Mouse (Mus musculus) neutrophil, adult 5-6 weeks (primary cell): ENCODE results near the gene Gjd3. TPM values are rescaled to one million over a fixed set of nuclear protein-coding genes. Genes with fewer than 3 reads are reported as not detected.

ENCODE experiments used
- ATAC-seq: fragments of 151-379, 151-347 bp; 2 replicates; pipeline ENCODE4 v1.8.0; 2017; ENCODE audit warnings: mild to moderate bottlenecking, moderate TSS enrichment; ENCODE audit not compliant: insufficient number of reproducible peaks, poor library complexity, low FRiP score, severe bottlenecking; ENCODE audit errors: extremely low read depth
- total RNA-seq: library from RNA; stranded (forward); fragments of 200-1000 nt; gene quantifications from 2 replicates; pipeline ENCODE4 v1.2.3, GENCODE M21; 2017

Gene Gjd3
- total RNA-seq, 1 experiment from 2014 or later = not detected

DNA sequence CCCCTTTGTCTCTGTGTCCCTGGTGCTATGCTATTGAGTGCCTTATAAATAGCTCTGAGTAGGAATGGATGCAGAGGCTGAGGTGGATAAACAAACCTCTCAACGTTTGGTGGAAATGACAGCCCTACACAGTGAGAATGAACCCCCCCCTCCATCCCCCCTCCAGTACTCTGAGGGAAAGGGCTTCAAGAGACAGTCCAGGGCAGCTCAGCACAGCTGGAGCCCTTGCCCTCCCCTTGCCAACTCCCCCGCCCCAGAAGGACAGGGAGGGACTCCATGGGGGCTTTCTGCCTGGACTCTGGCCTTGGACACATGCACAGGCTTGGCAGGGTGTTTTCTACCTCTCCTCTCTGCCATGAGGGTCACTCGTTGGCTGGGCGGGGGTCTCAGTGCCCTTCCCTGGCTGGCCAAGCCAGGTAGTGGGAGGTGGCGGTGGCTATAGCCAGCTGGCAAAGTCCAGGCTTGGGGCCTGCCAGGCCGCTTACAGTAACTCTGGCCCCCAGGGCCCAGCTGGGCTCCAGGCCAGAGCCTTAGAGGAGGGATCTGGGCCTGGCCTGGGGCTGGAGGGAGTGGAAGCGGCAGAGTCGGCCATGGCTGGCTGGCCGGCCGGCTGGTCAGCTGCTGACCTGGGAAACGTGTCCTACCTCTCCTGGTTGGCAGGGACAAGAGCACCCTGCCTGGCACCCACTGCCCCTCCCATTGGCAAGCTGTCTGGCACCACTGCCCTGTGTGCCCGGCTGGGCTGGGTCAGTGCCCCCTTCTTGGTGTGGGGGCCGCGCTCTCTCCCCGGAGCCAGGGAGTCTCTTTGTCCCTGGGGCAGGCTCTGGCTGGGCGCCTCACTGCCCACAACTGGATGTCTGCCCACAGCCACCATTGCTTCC lies 31.6 kb downstream of the Gjd3 start:
- ATAC-seq = no peak

DNA sequence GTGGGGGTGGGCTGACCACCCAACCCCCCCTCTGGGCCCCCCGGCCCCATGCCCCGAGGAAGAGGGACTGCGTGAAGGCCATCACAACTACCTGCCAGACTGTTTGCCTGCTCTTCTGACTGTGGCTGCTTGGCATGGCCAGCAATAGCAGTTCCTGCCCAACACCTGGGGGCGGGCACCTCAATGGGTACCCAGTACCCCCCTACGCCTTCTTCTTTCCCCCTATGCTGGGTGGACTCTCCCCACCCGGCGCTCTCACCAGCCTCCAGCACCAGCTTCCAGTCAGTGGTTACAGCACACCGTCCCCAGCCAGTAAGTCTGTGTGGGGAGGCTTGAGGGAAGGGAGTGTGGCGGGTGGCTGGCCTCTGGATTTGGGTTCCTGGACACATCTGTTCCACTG lies 32.3 kb downstream of the Gjd3 start:
- no peak for ATAC-seq

DNA sequence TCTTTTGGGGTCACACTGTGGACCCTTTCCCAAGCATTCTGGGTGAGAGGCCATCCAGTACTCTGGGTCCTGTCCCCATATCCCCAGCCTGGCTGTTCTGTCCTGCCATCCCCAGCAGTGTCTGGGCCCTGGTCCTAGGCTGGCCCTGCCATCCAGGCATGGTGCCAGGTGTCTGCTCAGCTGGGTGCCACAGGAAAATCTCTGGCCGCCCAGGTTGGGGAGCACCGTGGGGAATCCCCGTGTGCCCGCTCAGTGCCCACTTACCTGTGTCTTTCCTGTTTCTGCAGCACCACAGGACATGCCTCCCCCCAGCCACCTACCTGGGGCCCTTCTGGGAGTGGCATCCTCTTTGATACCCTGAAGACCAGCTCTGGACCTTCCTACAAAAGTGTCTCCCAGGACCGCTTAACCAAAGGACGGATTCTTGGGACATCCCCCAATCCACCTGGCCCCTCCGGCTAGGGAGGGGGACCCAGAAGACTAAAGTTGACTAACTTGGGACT lies 32.8 kb downstream of the Gjd3 start:
- ATAC-seq = no peak

DNA sequence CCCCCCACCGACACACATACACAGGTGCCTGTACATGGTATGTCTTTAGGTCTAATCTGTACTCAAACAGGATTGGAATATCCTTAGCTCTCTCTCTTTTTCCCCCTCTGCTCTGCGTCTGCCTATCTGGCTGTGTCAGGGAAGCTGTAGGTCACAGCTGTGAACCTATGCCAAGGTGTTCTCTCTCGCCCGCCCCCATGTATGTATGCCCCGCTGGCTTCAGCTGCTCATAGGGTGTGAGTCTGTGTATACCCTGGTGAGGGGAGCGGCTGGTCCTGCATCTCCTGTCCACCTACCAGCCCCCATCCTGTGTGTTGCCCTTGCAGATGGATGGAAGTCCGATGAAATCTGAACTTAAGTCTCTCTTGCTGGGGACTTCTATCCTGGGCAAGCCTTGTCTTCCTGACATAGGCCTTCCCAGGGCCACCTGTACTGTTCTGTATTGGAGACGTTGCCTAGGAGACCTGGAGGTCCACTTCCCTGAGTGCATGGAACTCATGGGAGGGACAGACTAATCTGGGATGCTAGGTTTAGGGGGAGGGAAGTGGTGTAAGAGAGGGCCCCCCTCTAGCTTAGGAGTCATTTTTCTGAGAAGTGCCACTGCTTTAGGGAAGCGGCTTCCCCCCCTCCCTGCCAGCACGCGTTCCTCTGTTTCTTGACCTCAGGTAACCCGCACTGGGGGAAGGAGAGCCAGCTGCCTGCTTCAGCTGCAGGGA lies 33.4 kb downstream of the Gjd3 start:
- ATAC-seq = no peak

- peak; percentile 23; the same call in 1 of the 2 replicates for ATAC-seq
Measured at GRCm38 (mm10) chr11:98947969-98948569, 34.7 kb downstream of the Gjd3 start.

DNA sequence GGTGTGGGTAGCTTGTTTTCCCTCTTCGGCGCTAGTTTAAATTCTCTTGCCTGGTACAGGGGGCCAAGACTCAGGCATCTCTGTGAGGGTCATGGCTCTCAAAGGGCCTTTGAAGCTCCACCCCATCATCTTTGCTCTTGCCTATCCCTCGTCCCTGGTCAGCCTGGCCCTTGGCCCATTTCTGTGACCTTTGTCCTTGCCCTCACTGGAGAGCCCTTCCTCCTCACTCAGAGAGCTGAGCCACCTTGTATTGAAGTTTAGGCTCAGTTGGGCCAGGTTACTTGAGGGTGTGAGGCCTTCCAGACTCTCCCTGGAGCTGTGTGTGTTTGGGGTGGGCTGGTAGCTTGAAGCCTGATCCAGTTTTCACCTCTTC lies 37.2 kb downstream of the Gjd3 start:
- ATAC-seq = no peak

DNA sequence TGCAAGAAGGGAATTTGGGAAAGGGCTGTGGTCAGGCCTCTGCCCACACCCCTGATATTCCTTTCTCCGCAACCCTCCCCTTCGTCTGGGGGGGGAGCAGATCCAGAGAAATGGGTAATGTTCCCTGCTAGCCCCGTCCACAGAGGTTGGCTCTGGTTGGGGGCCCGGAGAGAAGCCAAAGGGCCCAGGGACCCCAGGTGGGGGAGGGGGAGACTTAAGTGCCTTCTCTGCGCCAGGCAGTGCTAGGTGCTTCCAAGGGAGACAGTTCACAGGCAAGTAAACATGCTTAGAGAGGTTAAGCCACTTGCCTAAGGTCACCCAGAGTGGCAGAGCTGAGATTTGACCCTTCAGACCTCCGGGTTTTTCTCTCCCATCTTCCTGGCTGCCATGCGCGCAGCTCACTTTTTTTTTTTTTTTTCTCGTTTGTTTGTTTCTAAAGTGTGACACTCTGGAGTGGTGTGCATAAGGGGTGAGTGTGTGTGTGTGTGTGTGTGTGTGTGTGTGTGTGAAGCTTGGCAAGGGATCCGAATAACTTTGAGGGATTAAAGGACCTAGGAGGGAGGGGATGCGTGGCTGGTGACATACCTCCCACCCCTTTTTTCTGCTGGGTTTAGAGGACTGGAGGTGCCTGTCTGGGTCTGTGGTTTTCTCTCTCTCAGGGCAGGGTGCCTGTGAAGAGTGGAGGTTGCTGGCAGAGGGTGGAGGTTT lies 37.8 kb downstream of the Gjd3 start:
- no peak for ATAC-seq

DNA sequence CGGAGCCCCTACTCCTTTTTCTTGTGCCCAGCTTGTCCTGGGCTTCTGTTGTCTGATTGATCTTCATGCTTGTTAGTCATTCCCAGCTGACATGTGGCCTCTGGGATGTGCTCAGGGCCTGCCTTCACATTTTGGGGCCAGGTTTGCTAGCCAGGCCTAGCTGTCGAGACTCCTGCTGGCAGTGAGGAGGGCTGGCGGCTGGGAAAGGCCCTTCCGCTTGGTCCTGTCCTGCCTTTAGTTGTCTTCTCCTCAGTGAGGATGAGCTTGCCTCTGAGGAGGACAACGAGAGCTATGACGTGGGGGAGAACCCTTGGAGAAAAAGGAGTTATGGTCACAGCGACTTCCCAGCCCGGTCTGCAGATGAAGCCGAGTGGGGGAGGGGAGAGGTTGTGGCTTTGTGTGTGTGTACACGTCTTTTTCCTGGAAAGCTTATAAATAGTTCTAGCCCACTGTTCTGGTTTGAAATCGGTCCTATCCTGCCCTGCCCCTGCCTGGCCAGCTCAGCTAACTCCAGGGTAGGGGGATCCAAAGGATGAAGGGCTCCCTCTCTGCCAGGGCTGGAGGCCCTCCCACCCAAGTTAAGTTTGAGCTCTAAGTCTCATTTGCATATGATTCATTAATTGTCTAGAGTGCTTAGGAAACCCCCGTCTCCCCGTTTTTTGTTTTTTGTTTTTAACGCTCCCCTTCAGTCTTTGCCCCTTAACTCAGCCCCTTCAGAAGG lies 38.9 kb downstream of the Gjd3 start:
- ATAC-seq = no peak

DNA sequence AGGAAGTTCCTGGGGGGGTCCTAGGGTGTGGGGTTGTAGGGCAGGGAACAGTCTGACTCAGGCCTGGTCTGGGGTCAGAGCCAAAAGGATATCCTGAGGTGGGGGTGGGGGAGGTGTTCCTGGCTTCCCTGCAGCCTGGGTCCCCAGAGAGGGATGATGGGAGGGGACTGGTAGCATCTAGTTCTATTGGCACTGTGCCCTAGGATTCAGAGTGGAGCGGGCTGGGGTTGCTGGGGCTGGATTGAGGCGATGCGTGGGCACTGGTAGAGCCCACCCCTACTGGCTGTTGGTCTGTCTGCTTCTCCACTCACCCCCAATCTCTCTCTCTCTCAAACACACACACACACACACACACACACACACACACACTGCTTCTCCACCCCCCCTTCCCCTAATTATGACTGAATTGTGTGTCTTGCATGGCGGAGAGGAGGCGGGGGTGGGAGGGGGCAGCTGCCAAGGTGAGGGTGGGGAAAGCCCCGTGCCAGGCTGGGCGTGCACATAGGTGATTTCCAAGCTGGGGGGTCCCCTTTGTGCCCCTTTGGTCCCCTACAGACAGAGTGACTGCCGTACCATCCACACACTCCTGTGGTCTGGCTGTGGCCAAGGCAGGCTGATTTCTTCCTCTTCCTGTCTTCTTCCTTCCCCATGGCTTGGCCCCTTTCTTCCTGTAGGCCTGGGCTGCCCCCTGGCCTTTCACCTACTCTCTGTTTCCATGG lies 39.7 kb downstream of the Gjd3 start:
- ATAC-seq = peak; percentile 6; the same call in 1 of the 2 replicates

GRCm38 (mm10) chr11:98942555-98942922 lies 40.3 kb downstream of the Gjd3 start:
- no peak for ATAC-seq

GRCm38 (mm10) chr11:98941826-98942550 lies 40.8 kb downstream of the Gjd3 start:
- ATAC-seq = peak; percentile 53

DNA sequence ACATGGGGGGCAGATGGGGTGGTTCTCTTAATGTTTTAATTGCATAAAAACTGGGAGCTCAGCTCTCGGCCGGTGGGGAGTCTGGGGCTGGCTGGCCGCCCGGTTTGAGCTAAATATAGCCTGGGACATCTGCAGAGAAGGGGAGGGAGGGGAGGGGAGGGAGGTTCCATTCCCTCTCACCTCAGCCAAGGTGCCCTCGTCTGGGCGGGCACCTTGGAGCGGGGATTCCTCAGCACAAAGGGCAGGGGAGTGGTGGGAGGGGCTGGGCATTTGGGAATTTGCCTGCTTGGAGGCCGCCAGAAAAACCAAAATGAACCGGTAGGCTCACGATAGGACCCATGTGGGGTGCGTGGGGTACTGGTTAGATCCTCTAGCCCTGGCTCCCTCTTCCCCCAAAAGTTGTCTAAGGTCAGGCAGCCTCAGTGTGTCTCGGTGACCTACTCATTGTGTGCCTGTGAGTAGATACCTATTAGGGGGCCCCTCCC lies 41.4 kb downstream of the Gjd3 start:
- ATAC-seq = no peak

DNA sequence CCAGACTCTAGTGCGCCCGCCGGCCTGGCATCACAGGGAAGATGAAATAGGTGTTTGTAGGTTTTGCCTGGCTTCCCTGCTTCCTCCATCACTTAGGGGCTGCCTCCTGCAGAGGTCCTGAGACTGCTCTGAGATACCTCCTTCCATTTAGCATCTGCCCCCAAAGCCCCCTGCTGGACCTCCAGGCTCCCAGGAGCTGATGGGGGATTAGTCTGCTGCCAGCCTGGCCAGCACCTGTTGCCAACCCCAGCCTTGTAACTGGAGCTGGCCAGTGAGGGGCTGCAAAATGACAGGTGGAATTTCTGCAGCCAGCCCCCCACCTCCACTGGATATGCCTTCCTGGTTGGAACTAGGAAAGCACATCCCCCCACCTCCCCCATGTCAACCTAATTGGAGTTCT lies 42.0 kb downstream of the Gjd3 start:
- no peak for ATAC-seq

GRCm38 (mm10) chr11:98939953-98940641 lies 42.7 kb downstream of the Gjd3 start:
- no peak for ATAC-seq

GRCm38 (mm10) chr11:98939084-98939952 lies 43.5 kb downstream of the Gjd3 start:
- peak; percentile 7; the same call in 1 of the 2 replicates for ATAC-seq

DNA sequence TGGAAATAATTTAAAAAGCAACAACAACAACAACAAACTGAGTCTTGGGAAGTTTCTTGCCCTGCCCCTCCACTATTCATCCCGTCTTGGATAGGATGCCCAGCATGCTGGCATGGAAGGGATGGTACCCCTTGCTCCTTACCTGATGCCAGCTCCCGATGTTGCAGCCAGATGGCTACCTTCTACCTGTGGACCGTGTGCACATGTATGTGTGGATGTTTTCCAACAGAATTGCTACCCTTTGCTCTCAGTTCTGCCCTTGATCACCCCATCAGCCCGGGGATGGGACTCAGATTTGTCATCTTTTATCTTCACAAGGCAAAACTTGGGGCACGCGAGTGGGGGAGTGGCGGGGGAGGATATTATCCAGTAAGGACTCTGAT lies 44.1 kb downstream of the Gjd3 start:
- no peak for ATAC-seq
